Comparison of ENCODE assay signal across 27 mouse cellular contexts in genomic region chr7:111134496-111134895, GRCm38 (mm10).
"Had no signal": no experiment of that assay in that cellular context is flagged by ENCODE, and none has a peak within 500 bp of the region (broad histone marks: within the 10 kb centered on the region; RNA-seq: fewer than 3 reads in every experiment).

No protein-coding gene starts in this region.

- H3K4me3 ChIP-seq: embryonic facial prominence, embryonic 10.5 days; embryonic facial prominence, embryonic 12.5 days; embryonic facial prominence, embryonic 13.5 days; embryonic facial prominence, embryonic 15.5 days; erythroblast, embryonic 14.5 days; forebrain, embryonic 10.5 days; forebrain, embryonic 12.5 days; forebrain, embryonic 13.5 days; forebrain, embryonic 15.5 days; gastrocnemius, adult 2 months; heart, adult 2 months had no signal

- DNase-seq: cerebellum, adult 8-10 months; cerebellum, adult 9-10 months; cerebellum, adult 9-11 months; cerebellum, postnatal 10 days; cerebellum, postnatal 14 days; cerebellum, postnatal 25 days; cerebellum, postnatal 36 days; embryo, embryonic 11 days; forebrain, postnatal 0 days; gastrocnemius, adult 2 months; gastrocnemius, postnatal 10 days; gastrocnemius, postnatal 14 days; gastrocnemius, postnatal 25 days; gastrocnemius, postnatal 36 days; heart, adult 18-20 months; heart, adult 2 months had no signal

- H3K27ac ChIP-seq: embryonic facial prominence, embryonic 10.5 days; embryonic facial prominence, embryonic 12.5 days; embryonic facial prominence, embryonic 13.5 days; embryonic facial prominence, embryonic 15.5 days; forebrain, embryonic 10.5 days; forebrain, embryonic 12.5 days; forebrain, embryonic 13.5 days; forebrain, embryonic 15.5 days; gastrocnemius, adult 2 months; heart, adult 2 months had no signal

- H3K4me2 ChIP-seq: embryonic facial prominence, embryonic 12.5 days; embryonic facial prominence, embryonic 13.5 days; embryonic facial prominence, embryonic 15.5 days; forebrain, embryonic 12.5 days; forebrain, embryonic 13.5 days; forebrain, embryonic 15.5 days had no signal

- H3K27me3 ChIP-seq: embryonic facial prominence, embryonic 12.5 days; embryonic facial prominence, embryonic 13.5 days; embryonic facial prominence, embryonic 15.5 days; forebrain, embryonic 12.5 days; forebrain, embryonic 13.5 days; forebrain, embryonic 15.5 days had no signal

- H3K9me3 ChIP-seq: embryonic facial prominence, embryonic 10.5 days; embryonic facial prominence, embryonic 12.5 days; embryonic facial prominence, embryonic 13.5 days; embryonic facial prominence, embryonic 15.5 days; forebrain, embryonic 10.5 days; forebrain, embryonic 12.5 days; forebrain, embryonic 13.5 days; forebrain, embryonic 15.5 days had no signal

- H3K4me1 ChIP-seq: embryonic facial prominence, embryonic 10.5 days; embryonic facial prominence, embryonic 12.5 days; forebrain, embryonic 10.5 days; forebrain, embryonic 12.5 days; forebrain, embryonic 13.5 days; forebrain, embryonic 15.5 days had no signal

- ATAC-seq: forebrain, embryonic 13.5 days; forebrain, embryonic 14.5 days; forebrain, embryonic 15.5 days; forebrain, embryonic 16.5 days; forebrain, postnatal 0 days had no signal

- H3K9ac ChIP-seq: embryonic facial prominence, embryonic 12.5 days; embryonic facial prominence, embryonic 13.5 days; embryonic facial prominence, embryonic 15.5 days; forebrain, embryonic 12.5 days; forebrain, embryonic 13.5 days; forebrain, embryonic 15.5 days; forebrain, postnatal 0 days had no signal

- H3K36me3 ChIP-seq: embryonic facial prominence, embryonic 10.5 days; embryonic facial prominence, embryonic 12.5 days; embryonic facial prominence, embryonic 13.5 days; embryonic facial prominence, embryonic 15.5 days; forebrain, embryonic 10.5 days; forebrain, embryonic 12.5 days; forebrain, embryonic 15.5 days had no signal
